ENCODE assay signal across 9 mouse cellular contexts in genomic region chr2:164793236-164793635, GRCm38 (mm10). TPM values are rescaled to one million over a fixed set of nuclear protein-coding genes. Genes with fewer than 3 reads are reported as not detected.
A peak's percentile ranks its signal among the peaks of the same experiment; 100 is the strongest.
DNase-seq lines count a peak whose midpoint lies in the region; ATAC-seq lines count a peak whose summit lies in the region.
"Had no signal": no experiment of that assay in that cellular context is flagged by ENCODE, and none has a peak within 500 bp of the region (broad histone marks: within the 10 kb centered on the region; RNA-seq: fewer than 3 reads in every experiment).

No protein-coding gene starts in this region.

- no peak overlapping the region for H3K4me3 ChIP-seq in embryonic facial prominence, embryonic 14.5 days (ENCODE audit: low read depth, low read length)
- H3K4me3 ChIP-seq in intestine, embryonic 16.5 days (ENCODE audit: low read length): no peak overlapping the region

- 79% methylated on average over 3 of the region's 3 CpGs for WGBS in embryonic facial prominence, embryonic 14.5 days
- 69% methylated on average over 3 of the region's 3 CpGs for WGBS in intestine, embryonic 16.5 days

- H3K9me3 ChIP-seq in embryonic facial prominence, embryonic 14.5 days (ENCODE audit: control insufficient read depth, low read length): no peaks in the 10 kb centered on the region
- no peaks in the 10 kb centered on the region for H3K9me3 ChIP-seq in intestine, embryonic 16.5 days (ENCODE audit: control insufficient read depth, low read length)

- peaks cover 87% of the 10 kb centered on the region for H3K36me3 ChIP-seq in embryonic facial prominence, embryonic 14.5 days (ENCODE audit: control insufficient read depth, insufficient read depth, low read length)
- H3K36me3 ChIP-seq in intestine, embryonic 16.5 days (ENCODE audit: control insufficient read depth, insufficient read depth, low read length): peaks cover 26% of the 10 kb centered on the region; the same call in 1 of the 2 replicates

- peak; percentile 81 to 90 for DNase-seq in adrenal gland, adult (ENCODE audit: inconsistent age in 2 of 2, low spot score in 1 of 2)
- DNase-seq in adrenal gland, adult 8-10 months: no peak
- peak; percentile 86 for DNase-seq in 3T3-L1 (ENCODE audit: low read depth, low spot score)
- peak; percentile 54 for DNase-seq in adrenal gland, postnatal 25 days
- peak; percentile 47 for DNase-seq in embryonic facial prominence, embryonic 14.5 days (ENCODE audit: low spot score)
- DNase-seq in lung, postnatal 10 days: peak; percentile 78
- peak; percentile 62 to 80 for DNase-seq in spleen, postnatal 10 days (ENCODE audit: low spot score in 2 of 2)

- no peak for ATAC-seq in embryonic facial prominence, embryonic 14.5 days (ENCODE audit: low read depth)
- ATAC-seq in intestine, embryonic 16.5 days: 0 out of 2 replicates have a peak, but pooled peaks have one; percentile 16

- no peak overlapping the region for H3K9ac ChIP-seq in embryonic facial prominence, embryonic 14.5 days (ENCODE audit: low read depth, low read length)
- no peak overlapping the region for H3K9ac ChIP-seq in intestine, embryonic 16.5 days (ENCODE audit: low read depth, low read length)

- H3K27ac ChIP-seq in embryonic facial prominence, embryonic 14.5 days (replicated peaks; ENCODE audit: low read depth, low read length): no peak overlapping the region
- H3K27ac ChIP-seq in intestine, embryonic 16.5 days (ENCODE audit: low read length): no peak overlapping the region

- H3K4me2 ChIP-seq in embryonic facial prominence, embryonic 14.5 days (ENCODE audit: low read depth, low read length): no peak overlapping the region
- H3K4me2 ChIP-seq in intestine, embryonic 16.5 days (ENCODE audit: low read depth, low read length): no peak overlapping the region

- no peaks in the 10 kb centered on the region for H3K27me3 ChIP-seq in embryonic facial prominence, embryonic 14.5 days (replicated peaks; ENCODE audit: control insufficient read depth, insufficient read depth, low read length)
- no peaks in the 10 kb centered on the region for H3K27me3 ChIP-seq in intestine, embryonic 16.5 days (replicated peaks; ENCODE audit: control insufficient read depth, insufficient read depth, low read length)

- H3K4me1 ChIP-seq in embryonic facial prominence, embryonic 14.5 days (ENCODE audit: control insufficient read depth, insufficient read depth, low read length): no peaks in the 10 kb centered on the region
- peaks cover 11% of the 10 kb centered on the region for H3K4me1 ChIP-seq in intestine, embryonic 16.5 days (ENCODE audit: control insufficient read depth, insufficient read depth, low read length)

RNA-seq across cellular contexts. Expression of gene Snx21, which starts 7.6 kb away (rescaled TPM):
- total RNA-seq in adrenal gland, adult 8-10 months (2022): 10 to 100 TPM; 34.5 to 58.3 (median 46.7) TPM
- total RNA-seq in adrenal gland, postnatal 25 days (2021): 36.6 and 50.0 TPM in 2 replicates
- polyA plus RNA-seq in embryonic facial prominence, embryonic 14.5 days (2014; fragmentation: Nextera tagmentation; extraction: Ambion mirVana): 27.9 and 28.3 TPM in 2 replicates
- polyA plus RNA-seq in intestine, embryonic 16.5 days (2015; fragmentation: Nextera tagmentation; extraction: Ambion mirVana): 18.3 and 19.6 TPM in 2 replicates

RNA-seq across cellular contexts. Expression of gene Acot8, which starts 11.4 kb away (rescaled TPM):
- 10 to 100 TPM; 32.9 to 46.5 (median 39.6) TPM for total RNA-seq in adrenal gland, adult 8-10 months (2022)
- 28.9 and 36.0 TPM in 2 replicates for total RNA-seq in adrenal gland, postnatal 25 days (2021)
- 12.6 and 13.8 TPM in 2 replicates for polyA plus RNA-seq in embryonic facial prominence, embryonic 14.5 days (2014; fragmentation: Nextera tagmentation; extraction: Ambion mirVana)
- 37.5 and 39.5 TPM in 2 replicates for polyA plus RNA-seq in intestine, embryonic 16.5 days (2015; fragmentation: Nextera tagmentation; extraction: Ambion mirVana)

RNA-seq across cellular contexts. Expression of gene Zswim3, which starts 11.7 kb away (rescaled TPM):
- total RNA-seq in adrenal gland, adult 8-10 months (2022): 1 to 10 TPM; 4.0 to 6.7 (median 5.7) TPM
- total RNA-seq in adrenal gland, postnatal 25 days (2021): 4.3 and 5.5 TPM in 2 replicates
- polyA plus RNA-seq in embryonic facial prominence, embryonic 14.5 days (2014; fragmentation: Nextera tagmentation; extraction: Ambion mirVana): 6.0 and 6.4 TPM in 2 replicates
- polyA plus RNA-seq in intestine, embryonic 16.5 days (2015; fragmentation: Nextera tagmentation; extraction: Ambion mirVana): 9.3 and 10.3 TPM in 2 replicates

RNA-seq across cellular contexts. Expression of gene Tnnc2, which starts 13.5 kb away (rescaled TPM):
- not detected for total RNA-seq in adrenal gland, adult 8-10 months (2022)
- total RNA-seq in adrenal gland, postnatal 25 days (2021): not detected in 2 replicates
- 799 and 1,279 TPM in 2 replicates for polyA plus RNA-seq in embryonic facial prominence, embryonic 14.5 days (2014; fragmentation: Nextera tagmentation; extraction: Ambion mirVana)
- polyA plus RNA-seq in intestine, embryonic 16.5 days (2015; fragmentation: Nextera tagmentation; extraction: Ambion mirVana): 3.2 and 3.9 TPM in 2 replicates
- total RNA-seq: layer of hippocampus, postnatal 14 days had no signal

RNA-seq across cellular contexts. Expression of gene Ube2c, which starts 23.5 kb away (rescaled TPM):
- 1 to 10 TPM; 1.1 to 5.1 (median 2.0) TPM for total RNA-seq in adrenal gland, adult 8-10 months (2022)
- 9.9 and 14.1 TPM in 2 replicates for total RNA-seq in adrenal gland, postnatal 25 days (2021)
- polyA plus RNA-seq in embryonic facial prominence, embryonic 14.5 days (2014; fragmentation: Nextera tagmentation; extraction: Ambion mirVana): 229 and 276 TPM in 2 replicates
- 360 and 426 TPM in 2 replicates for polyA plus RNA-seq in intestine, embryonic 16.5 days (2015; fragmentation: Nextera tagmentation; extraction: Ambion mirVana)
